Mouse (Mus musculus): Measurements from ENCODE around the gene Mc1r. TPM values are rescaled to one million over a fixed set of nuclear protein-coding genes. Genes with fewer than 3 reads are reported as not detected.
A peak's percentile ranks its signal among the peaks of the same experiment; 100 is the strongest.

The Mc1r gene
- not detected in 2 replicates for polyA plus RNA-seq (2016; fragmentation: Nextera tagmentation; extraction: Ambion mirVana)

- peaks cover 55% of the 10 kb centered on the region for H3K4me1 ChIP-seq (replicated peaks)
- no peak within 1 kb of the TSS for H3K4me2 ChIP-seq
- ATAC-seq (ENCODE audit: insufficient number of reproducible peaks, low FRiP score): no peak
- H3K27ac ChIP-seq (ENCODE audit: poor library complexity, severe bottlenecking): no peak within 1 kb of the TSS
- H3K27me3 ChIP-seq (replicated peaks): peaks cover 28% of the 10 kb centered on the region
- 10% methylated on average over 4 of the region's 4 CpGs for WGBS
- no peaks in the 10 kb centered on the region for H3K9me3 ChIP-seq (replicated peaks)
- peaks cover 18% of the 10 kb centered on the region for H3K36me3 ChIP-seq
- H3K4me3 ChIP-seq: no peak within 1 kb of the TSS
- H3K9ac ChIP-seq: no peak within 1 kb of the TSS
Measured at GRCm38 (mm10) chr8:123406786-123407185, at the start of gene Mc1r. Gene Mc1r (plus strand): TSS chr8:123407107.

- no peaks in the 10 kb centered on the region for H3K4me1 ChIP-seq (replicated peaks)
- ATAC-seq (ENCODE audit: insufficient number of reproducible peaks, low FRiP score): no peak
- H3K4me2 ChIP-seq: no peak overlapping the region
- H3K36me3 ChIP-seq: no peaks in the 10 kb centered on the region
- no peak overlapping the region for H3K9ac ChIP-seq
- no peak overlapping the region for H3K27ac ChIP-seq (ENCODE audit: poor library complexity, severe bottlenecking)
- no peaks in the 10 kb centered on the region for H3K9me3 ChIP-seq (replicated peaks)
- WGBS: 44% methylated on average over 12 of the region's 12 CpGs
- H3K27me3 ChIP-seq (replicated peaks): 0 out of 2 replicates have a peak, but pooled peaks cover 4% of the 10 kb centered on the region
- H3K4me3 ChIP-seq: no peak overlapping the region
Measured at GRCm38 (mm10) chr8:123361082-123361739, 45.7 kb upstream of the Mc1r start.

DNA sequence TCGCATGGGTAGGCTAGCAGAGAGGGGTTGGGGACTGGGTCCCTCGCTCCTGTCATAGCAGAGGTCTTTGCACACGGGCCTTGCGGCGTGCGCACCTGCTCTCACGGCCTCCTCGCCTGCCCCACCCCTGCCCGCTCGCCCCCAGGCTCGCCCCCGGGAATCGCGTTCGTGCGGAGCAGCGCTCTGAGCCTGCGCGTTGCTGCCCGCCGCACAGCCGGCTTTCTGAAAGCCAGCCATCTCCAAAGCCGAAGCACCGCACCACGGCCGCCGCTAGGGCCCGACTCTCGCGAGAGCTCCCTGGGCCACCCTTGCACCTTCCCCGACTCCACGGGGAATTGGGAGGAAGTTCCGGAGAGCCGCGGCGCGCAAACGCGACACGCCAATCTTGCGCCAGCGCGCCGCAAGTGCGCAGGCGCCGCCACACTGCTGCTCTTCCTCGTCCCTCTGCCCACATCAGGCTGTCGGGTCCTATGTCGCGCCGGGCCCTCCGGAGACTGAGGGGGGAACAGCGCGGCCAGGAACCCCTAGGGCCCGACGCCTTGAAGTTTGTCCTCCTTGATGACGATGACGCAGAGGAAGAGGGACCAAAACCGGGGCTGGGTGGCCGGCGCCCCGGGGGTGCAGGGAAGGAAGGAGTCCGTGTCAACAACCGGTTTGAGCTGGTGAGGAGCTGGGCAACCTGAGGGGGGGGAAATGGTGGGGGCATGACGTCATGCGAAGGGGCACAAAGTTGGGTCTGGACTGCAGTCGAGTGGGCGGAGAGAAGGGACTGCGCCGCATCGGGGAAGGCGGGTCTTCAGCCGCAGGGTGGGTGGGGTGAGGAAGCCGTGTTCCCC lies 33.3 kb upstream of the Mc1r start, which contains the start of gene Tcf25:
Tcf25 (plus strand) TSS at position 351 of the 836 bp plus-strand sequence.
- H3K27me3 ChIP-seq (replicated peaks): no peaks in the 10 kb centered on the region
- peaks cover 21% of the 10 kb centered on the region for H3K36me3 ChIP-seq
- peak within 1 kb of the TSS; percentile 94 for H3K9ac ChIP-seq
- peak within 1 kb of the TSS; percentile 99 for H3K27ac ChIP-seq (ENCODE audit: poor library complexity, severe bottlenecking)
- ATAC-seq (ENCODE audit: insufficient number of reproducible peaks, low FRiP score): peak; percentile 90
- H3K4me1 ChIP-seq (replicated peaks): peaks cover 22% of the 10 kb centered on the region
- WGBS: under 1% methylated on average over 75 of the region's 75 CpGs
- H3K4me3 ChIP-seq: peak within 1 kb of the TSS; percentile 99
- peak within 1 kb of the TSS; percentile 93 for H3K4me2 ChIP-seq
- no peaks in the 10 kb centered on the region for H3K9me3 ChIP-seq (replicated peaks)

GRCm38 (mm10) chr8:123374239-123374578 lies 32.7 kb upstream of the Mc1r start:
- WGBS: under 1% methylated on average over 20 of the region's 20 CpGs
- peaks cover 21% of the 10 kb centered on the region for H3K36me3 ChIP-seq
- H3K27me3 ChIP-seq (replicated peaks): no peaks in the 10 kb centered on the region
- ATAC-seq (ENCODE audit: insufficient number of reproducible peaks, low FRiP score): peak; percentile 91
- H3K4me3 ChIP-seq: peak overlapping the region; percentile 99
- H3K4me2 ChIP-seq: peak overlapping the region; percentile 93
- no peaks in the 10 kb centered on the region for H3K9me3 ChIP-seq (replicated peaks)
- H3K27ac ChIP-seq (ENCODE audit: poor library complexity, severe bottlenecking): peak overlapping the region; percentile 99
- peak overlapping the region; percentile 94 for H3K9ac ChIP-seq
- peaks cover 22% of the 10 kb centered on the region for H3K4me1 ChIP-seq (replicated peaks)

DNA sequence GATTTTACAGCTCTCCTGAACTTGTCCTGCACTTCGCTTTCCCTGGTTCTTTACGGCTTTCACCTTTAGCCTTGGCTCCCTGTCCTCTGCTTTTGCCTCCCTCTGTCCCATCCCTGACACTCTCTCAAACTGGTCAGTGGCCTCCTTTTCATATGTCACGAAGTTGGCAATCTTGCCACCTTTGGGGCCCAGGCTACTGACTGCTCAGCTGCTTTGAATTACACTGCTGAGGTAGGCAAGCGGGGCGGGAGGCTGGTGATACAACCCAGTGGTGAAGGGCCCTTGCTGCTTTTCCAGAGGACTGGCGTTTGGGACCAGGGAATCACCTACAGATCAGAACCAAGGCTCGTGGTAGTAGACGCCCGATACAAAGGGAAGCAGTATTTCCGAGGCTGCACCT lies 31.2 kb upstream of the Mc1r start:
- H3K27ac ChIP-seq (ENCODE audit: poor library complexity, severe bottlenecking): 0 out of 2 replicates have a peak overlapping the region, but pooled peaks have one; percentile 14
- 84% methylated on average over 10 of the region's 10 CpGs for whole genome bisulfite sequencing
- peaks cover 22% of the 10 kb centered on the region for H3K4me1 ChIP-seq (replicated peaks)
- H3K4me2 ChIP-seq: no peak overlapping the region
- H3K27me3 ChIP-seq (replicated peaks): no peaks in the 10 kb centered on the region
- peak overlapping the region; percentile 14; the same call in 1 of the 2 replicates for H3K9ac ChIP-seq
- ATAC-seq (ENCODE audit: insufficient number of reproducible peaks, low FRiP score): no peak
- H3K4me3 ChIP-seq: no peak overlapping the region
- peaks cover 25% of the 10 kb centered on the region for H3K36me3 ChIP-seq
- no peaks in the 10 kb centered on the region for H3K9me3 ChIP-seq (replicated peaks)

- no peak for ATAC-seq (ENCODE audit: insufficient number of reproducible peaks, low FRiP score)
Measured at GRCm38 (mm10) chr8:123376106-123376505, 30.8 kb upstream of the Mc1r start.

GRCm38 (mm10) chr8:123381711-123382110 lies 25.2 kb upstream of the Mc1r start:
- Histone ChIP-seq H3K27ac (ENCODE audit: poor library complexity, severe bottlenecking) (no peak overlapping the region), H3K9ac (no peak overlapping the region), H3K4me3 (no peak overlapping the region), H3K4me2 (no peak overlapping the region), H3K9me3 (replicated peaks) (no peaks in the 10 kb centered on the region), H3K36me3 (peaks cover 74% of the 10 kb centered on the region), H3K27me3 (replicated peaks) (no peaks in the 10 kb centered on the region), H3K4me1 (replicated peaks) (no peaks in the 10 kb centered on the region)
- WGBS: 93% methylated on average over 4 of the region's 4 CpGs
- no peak for ATAC-seq (ENCODE audit: insufficient number of reproducible peaks, low FRiP score)

More at GRCm38 (mm10) chr8:123376106-123376505, 30.8 kb upstream of the Mc1r start:
- no peak overlapping the region for H3K4me2 ChIP-seq
- no peak overlapping the region for H3K27ac ChIP-seq (ENCODE audit: poor library complexity, severe bottlenecking)
- no peaks in the 10 kb centered on the region for H3K9me3 ChIP-seq (replicated peaks)
- H3K36me3 ChIP-seq: peaks cover 29% of the 10 kb centered on the region
- peaks cover 22% of the 10 kb centered on the region for H3K4me1 ChIP-seq (replicated peaks)
- H3K27me3 ChIP-seq (replicated peaks): no peaks in the 10 kb centered on the region
- 68% methylated on average over 8 of the region's 8 CpGs for WGBS
- 0 out of 2 replicates have a peak overlapping the region, but pooled peaks have one; percentile 5 for H3K9ac ChIP-seq
- H3K4me3 ChIP-seq: no peak overlapping the region

- ATAC-seq (ENCODE audit: insufficient number of reproducible peaks, low FRiP score): no peak
- H3K9ac ChIP-seq: no peak overlapping the region
- no peak overlapping the region for H3K27ac ChIP-seq (ENCODE audit: poor library complexity, severe bottlenecking)
- H3K4me1 ChIP-seq (replicated peaks): no peaks in the 10 kb centered on the region
- 86% methylated on average over 8 of the region's 8 CpGs for WGBS
- no peak overlapping the region for H3K4me3 ChIP-seq
- peaks cover 78% of the 10 kb centered on the region for H3K36me3 ChIP-seq
- H3K9me3 ChIP-seq (replicated peaks): no peaks in the 10 kb centered on the region
- H3K27me3 ChIP-seq (replicated peaks): no peaks in the 10 kb centered on the region
- no peak overlapping the region for H3K4me2 ChIP-seq
Measured at GRCm38 (mm10) chr8:123382516-123382915, 24.4 kb upstream of the Mc1r start.

- H3K27me3 ChIP-seq (replicated peaks): no peaks in the 10 kb centered on the region
Measured at GRCm38 (mm10) chr8:123384883-123385540, 21.9 kb upstream of the Mc1r start.

DNA sequence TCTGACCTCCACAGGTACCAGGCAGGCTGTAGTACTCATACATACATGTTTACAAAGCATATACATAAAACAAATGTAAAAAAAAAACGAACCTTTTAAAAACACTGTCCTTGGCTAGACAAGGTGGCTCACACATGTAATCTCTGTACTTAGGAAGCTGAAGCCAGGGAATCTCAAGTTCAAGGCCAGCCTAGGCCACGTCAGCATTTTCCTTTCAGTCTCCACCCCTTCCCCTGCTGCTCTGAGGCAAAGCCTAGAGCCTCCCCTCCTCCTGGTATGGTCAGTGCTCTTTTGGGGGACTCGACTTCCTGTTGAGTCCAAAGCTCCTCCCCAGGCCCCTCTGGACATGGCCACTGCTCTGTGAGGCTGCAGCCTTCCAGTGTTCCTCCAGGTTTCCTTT lies 19.9 kb upstream of the Mc1r start:
- no peak for ATAC-seq (ENCODE audit: insufficient number of reproducible peaks, low FRiP score)
- H3K4me1 ChIP-seq (replicated peaks): no peaks in the 10 kb centered on the region
- H3K9me3 ChIP-seq (replicated peaks): no peaks in the 10 kb centered on the region
- no peak overlapping the region for H3K27ac ChIP-seq (ENCODE audit: poor library complexity, severe bottlenecking)
- no peak overlapping the region for H3K9ac ChIP-seq
- no peaks in the 10 kb centered on the region for H3K27me3 ChIP-seq (replicated peaks)
- no peak overlapping the region for H3K4me3 ChIP-seq
- WGBS: 75% methylated on average over 3 of the region's 3 CpGs
- H3K36me3 ChIP-seq: peaks cover 100% of the 10 kb centered on the region
- no peak overlapping the region for H3K4me2 ChIP-seq

More at GRCm38 (mm10) chr8:123384883-123385540, 21.9 kb upstream of the Mc1r start:
- Histone ChIP-seq H3K27ac (ENCODE audit: poor library complexity, severe bottlenecking) (no peak overlapping the region), H3K4me1 (replicated peaks) (no peaks in the 10 kb centered on the region), H3K9me3 (replicated peaks) (no peaks in the 10 kb centered on the region), H3K4me3 (no peak overlapping the region), H3K4me2 (no peak overlapping the region), H3K9ac (no peak overlapping the region), H3K36me3 (peaks cover 98% of the 10 kb centered on the region)
- WGBS: 68% methylated on average over 9 of the region's 9 CpGs
- ATAC-seq (ENCODE audit: insufficient number of reproducible peaks, low FRiP score): no peak

DNA sequence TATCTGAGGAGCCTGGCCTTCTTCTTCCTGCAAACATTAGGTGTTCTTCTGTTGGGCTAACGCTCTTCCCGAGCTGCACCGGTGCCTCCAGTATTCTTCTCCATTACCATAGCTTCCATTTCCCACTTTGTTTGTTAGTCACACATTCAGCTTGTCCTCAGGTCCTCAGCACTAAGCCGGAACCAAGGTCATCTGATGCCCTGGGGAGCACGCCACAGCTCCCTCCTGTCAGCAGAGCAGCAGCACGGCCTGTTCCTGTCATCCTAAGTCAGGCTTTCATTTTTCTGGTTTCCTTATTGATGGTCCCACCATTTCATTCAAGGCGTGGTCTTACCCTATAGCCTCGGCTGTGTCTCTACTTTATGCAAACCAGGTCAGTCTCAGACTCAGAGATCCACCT lies 19.1 kb upstream of the Mc1r start:
- no peaks in the 10 kb centered on the region for H3K27me3 ChIP-seq (replicated peaks)
- no peak overlapping the region for H3K4me3 ChIP-seq
- H3K4me2 ChIP-seq: no peak overlapping the region
- no peak overlapping the region for H3K27ac ChIP-seq (ENCODE audit: poor library complexity, severe bottlenecking)
- no peak for ATAC-seq (ENCODE audit: insufficient number of reproducible peaks, low FRiP score)
- H3K36me3 ChIP-seq: peaks cover 100% of the 10 kb centered on the region
- no peak overlapping the region for H3K9ac ChIP-seq
- no peaks in the 10 kb centered on the region for H3K4me1 ChIP-seq (replicated peaks)
- no peaks in the 10 kb centered on the region for H3K9me3 ChIP-seq (replicated peaks)
- WGBS: 72% methylated on average over 8 of the region's 8 CpGs

Data from heart, embryonic 12.5 days (tissue).